Mouse (Mus musculus): ENCODE results near the gene Onecut1.

DNA sequence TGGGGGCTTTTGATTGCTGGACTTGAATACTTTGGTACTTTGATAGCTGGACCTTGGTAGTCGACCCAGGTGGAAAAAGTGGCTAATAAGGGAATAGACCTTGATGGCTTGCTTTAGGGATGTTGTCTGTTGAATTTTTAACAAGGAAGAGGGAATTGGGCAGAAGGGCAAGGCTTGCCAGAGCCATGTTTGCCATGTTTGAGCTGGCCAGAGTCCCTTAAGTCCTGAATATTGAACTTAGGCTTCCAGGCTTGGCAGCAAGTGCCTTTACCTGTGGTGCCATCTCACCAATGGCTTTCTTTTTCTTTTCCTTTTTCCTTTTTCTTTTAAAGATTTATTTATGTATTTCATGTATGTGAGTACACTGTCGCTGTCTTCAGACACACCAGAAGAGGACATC is 38.4 kb downstream of the Onecut1 start:
- no peak for TF ChIP-seq POLR2A (IDR thresholded peaks at IDR 0.05; ENCODE audit: low read depth, low read length)
- TF ChIP-seq CTCF (IDR thresholded peaks at IDR 0.05; ENCODE audit: borderline replicate concordance, insufficient read depth, low read length), result no peak

Measured in embryonic fibroblast, embryonic 13.5 days (primary cell).